Mouse (Mus musculus) heart, postnatal 0 days (tissue): ENCODE results near the gene Zfp111.

Source experiments
- CTCF ChIP-seq: IDR thresholded peaks from 2 replicates; pipeline ENCODE4 v1.5.1; 2016; ENCODE audit warnings: antibody characterized with exemption, control low read depth, low read depth
- EP300 ChIP-seq: IDR thresholded peaks from 2 replicates; pipeline ENCODE4 v1.6.1; 2016; ENCODE audit warnings: antibody characterized with exemption, low read depth

DNA sequence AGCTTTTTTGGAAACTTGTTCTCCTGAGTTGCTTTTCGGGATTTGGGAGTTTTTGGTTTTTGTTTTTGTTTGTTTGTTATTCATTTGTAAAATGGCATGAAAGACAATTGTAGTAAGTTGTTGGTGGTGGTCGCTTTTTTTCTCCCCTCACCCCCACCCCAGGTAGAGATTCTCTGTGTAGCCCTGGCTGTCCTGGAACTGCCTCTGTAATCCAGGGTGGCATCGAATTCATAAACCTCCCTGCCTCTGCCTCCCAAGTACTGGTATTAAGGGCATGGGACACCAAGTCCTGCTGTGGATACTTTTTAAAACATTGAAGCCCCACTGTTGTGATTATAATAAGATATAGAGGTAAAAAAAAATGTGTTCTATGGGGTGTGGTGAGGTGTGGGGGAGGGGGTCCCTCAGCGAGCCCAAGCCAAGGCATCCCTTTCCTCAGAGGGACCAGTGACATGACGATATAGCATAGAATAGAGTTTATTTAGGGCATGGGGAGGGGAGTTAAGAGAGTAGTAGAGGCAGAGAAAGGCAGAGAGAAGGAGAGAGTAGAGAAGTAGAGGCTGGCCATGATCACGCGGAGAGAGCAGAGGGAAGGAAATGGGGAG is 2.9 kb downstream of the Zfp111 start:
- TF ChIP-seq CTCF, result no peak
- no peak for TF ChIP-seq EP300
